Mouse (Mus musculus): ENCODE results near the gene Meox1.

DNA sequence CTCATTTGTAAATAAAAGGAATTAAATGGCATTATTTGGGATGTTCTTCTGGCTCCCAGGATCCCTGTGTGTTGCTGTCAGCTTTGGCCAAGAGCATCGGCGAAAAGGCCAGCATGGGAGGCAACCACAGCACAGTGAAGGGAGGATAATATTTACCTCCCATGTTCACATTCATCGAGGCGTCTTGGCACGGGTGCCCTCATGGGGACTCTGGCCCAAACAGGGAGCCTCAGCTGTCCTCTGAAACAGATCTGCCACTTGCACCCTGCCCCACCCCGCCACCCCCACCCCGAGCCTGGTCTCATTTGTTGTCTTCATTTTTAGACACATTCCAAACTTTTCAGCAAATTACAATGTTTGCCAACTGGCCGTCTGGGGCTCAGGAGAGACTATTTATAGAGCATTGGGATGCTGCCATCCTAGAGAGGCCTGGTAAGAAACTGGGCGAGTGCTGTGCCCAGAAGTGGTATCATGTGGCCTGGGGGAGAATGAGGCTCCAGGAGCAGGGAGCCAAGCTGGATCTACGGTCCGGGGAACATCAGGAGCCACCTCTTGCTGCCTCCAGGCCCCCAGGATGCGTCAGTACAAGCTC is 27.3 kb upstream of the Meox1 start:
- no peak for TF ChIP-seq CTCF (IDR thresholded peaks at IDR 0.05; ENCODE audit: low read depth, low read length)
- no peak for TF ChIP-seq TAL1 (conservative IDR thresholded peaks at IDR 0.05; ENCODE audit: low read depth, low read length)
- no peak for TF ChIP-seq POLR2AphosphoS5 (IDR thresholded peaks at IDR 0.05; ENCODE audit: insufficient replicate concordance, low read depth, low read length)
- no peak for TF ChIP-seq GATA2 (IDR thresholded peaks at IDR 0.05; ENCODE audit: borderline replicate concordance, low read depth, low read length)
